Mouse (Mus musculus) neural tube, embryonic 11.5 days (tissue): ENCODE data around the gene Gorab. TPM values are rescaled to one million over a fixed set of nuclear protein-coding genes. Genes with fewer than 3 reads are reported as not detected.

Source experiments
- ATAC-seq: fragments of 200-750 bp; cut with Nextera tagmentation; 2 replicates; pipeline ENCODE4 v1.8.0; 2017; ENCODE audit warnings: moderate number of reproducible peaks, mild to moderate bottlenecking, moderate TSS enrichment, moderate library complexity; ENCODE audit not compliant: insufficient read depth, low FRiP score, low TSS enrichment
- DNase-seq: peaks from one replicate; pipeline ENCODE4 v3.0.0-alpha.2; 2015; ENCODE audit warnings: low spot score
- H3K27ac ChIP-seq: fragments of 300-500 bp; sonication (generic); 2 replicates; pipeline ENCODE4 v1.5.1; 2014; ENCODE audit warnings: low read depth, mild to moderate bottlenecking, low read length
- H3K27me3 ChIP-seq: fragments of 300-500 bp; sonication (generic); 2 replicates; pipeline ENCODE4 v1.6.1; 2014; ENCODE audit warnings: mild to moderate bottlenecking, low read length, mixed read lengths; ENCODE audit not compliant: control insufficient read depth, insufficient read depth
- H3K36me3 ChIP-seq: fragments of 300-500 bp; sonication (generic); 2 replicates; pipeline ENCODE4 v1.6.1; 2014; ENCODE audit warnings: mild to moderate bottlenecking, low read length, moderate library complexity, mixed read lengths; ENCODE audit not compliant: control insufficient read depth, insufficient read depth
- H3K4me1 ChIP-seq: fragments of 300-500 bp; sonication (generic); 2 replicates; pipeline ENCODE4 v1.6.1; 2014; ENCODE audit warnings: low read length, mixed read lengths; ENCODE audit not compliant: control insufficient read depth, insufficient read depth
- H3K4me2 ChIP-seq: fragments of 300-500 bp; sonication (generic); 2 replicates; pipeline ENCODE4 v1.6.1; 2014; ENCODE audit warnings: low read depth, mild to moderate bottlenecking, moderate library complexity
- H3K4me3 ChIP-seq: fragments of 300-500 bp; sonication (generic); 2 replicates; pipeline ENCODE4 v1.5.1; 2014; ENCODE audit warnings: low read depth, low read length
- H3K9ac ChIP-seq: fragments of 300-500 bp; sonication (generic); 2 replicates; pipeline ENCODE4 v1.6.1; 2014; ENCODE audit warnings: mild to moderate bottlenecking, low read length
- H3K9me3 ChIP-seq: fragments of 300-500 bp; sonication (generic); 2 replicates; pipeline ENCODE4 v1.6.1; 2016; ENCODE audit warnings: low read length; ENCODE audit not compliant: control insufficient read depth
- WGBS: fragments of 180-500 bp; shearing (Covaris S2); extraction: QIAGEN DNeasy Blood & Tissue Kit; methylation state at CpG from one replicate; pipeline ENCODE4 v1.1.7; 2014; 5-methylcytosine and 5-hydroxymethylcytosine counted together
- polyA plus RNA-seq: library from polyadenylated mRNA; unstranded; fragments of >200 nt; fragmentation: Nextera tagmentation; extraction: Ambion mirVana; gene quantifications from 2 replicates; pipeline ENCODE4 v1.2.1, GENCODE M21; 2014

Gene Gorab
- polyA plus RNA-seq, 1 experiment from 2014 or later: 28.3 TPM

GRCm38 (mm10) chr1:163362202-163362601 is 41.3 kb downstream of the Gorab start:
- Histone ChIP-seq H3K9me3 (no peaks in the 10 kb centered on the region), H3K4me1 (no peaks in the 10 kb centered on the region), H3K9ac (no peak overlapping the region), H3K36me3 (no peaks in the 10 kb centered on the region), H3K27me3 (no peaks in the 10 kb centered on the region), H3K4me2 (no peak overlapping the region), H3K27ac (no peak overlapping the region), H3K4me3 (no peak overlapping the region)
- ATAC-seq (no peak), DNase-seq (no peak)
- WGBS: 81% methylated on average over 8 of the region's 8 CpGs

GRCm38 (mm10) chr1:163361376-163361775 is 42.1 kb downstream of the Gorab start:
- H3K9me3 ChIP-seq: no peaks in the 10 kb centered on the region
- no peak overlapping the region for H3K9ac ChIP-seq
- no peak overlapping the region for H3K4me3 ChIP-seq
- H3K4me2 ChIP-seq: no peak overlapping the region
- WGBS: 87% methylated on average over 5 of the region's 5 CpGs
- no peaks in the 10 kb centered on the region for H3K27me3 ChIP-seq
- ATAC-seq (no peak), DNase-seq (no peak)
- no peaks in the 10 kb centered on the region for H3K36me3 ChIP-seq
- H3K27ac ChIP-seq: no peak overlapping the region
- H3K4me1 ChIP-seq: no peaks in the 10 kb centered on the region

GRCm38 (mm10) chr1:163360796-163361195 is 42.7 kb downstream of the Gorab start:
- no peaks in the 10 kb centered on the region for H3K9me3 ChIP-seq
- no peak overlapping the region for H3K9ac ChIP-seq
- no peaks in the 10 kb centered on the region for H3K36me3 ChIP-seq
- H3K4me2 ChIP-seq: no peak overlapping the region
- H3K4me1 ChIP-seq: no peaks in the 10 kb centered on the region
- H3K4me3 ChIP-seq: no peak overlapping the region
- DNase-seq (no peak), ATAC-seq (no peak)
- no peaks in the 10 kb centered on the region for H3K27me3 ChIP-seq
- no peak overlapping the region for H3K27ac ChIP-seq
- 71% methylated on average over 6 of the region's 6 CpGs for WGBS

GRCm38 (mm10) chr1:163359521-163359920 is 43.9 kb downstream of the Gorab start:
- H3K27ac ChIP-seq: no peak overlapping the region

GRCm38 (mm10) chr1:163358165-163358564 is 45.3 kb downstream of the Gorab start:
- WGBS: 67% methylated on average over 7 of the region's 7 CpGs
- ATAC-seq (no peak), DNase-seq (no peak)
- Histone ChIP-seq H3K4me3 (no peak overlapping the region), H3K9me3 (no peaks in the 10 kb centered on the region), H3K36me3 (no peaks in the 10 kb centered on the region), H3K9ac (no peak overlapping the region), H3K4me1 (no peaks in the 10 kb centered on the region), H3K27me3 (no peaks in the 10 kb centered on the region), H3K4me2 (no peak overlapping the region), H3K27ac (no peak overlapping the region)

More at GRCm38 (mm10) chr1:163359521-163359920, 43.9 kb downstream of the Gorab start:
- no peak for DNase-seq
- H3K36me3 ChIP-seq: no peaks in the 10 kb centered on the region
- H3K9ac ChIP-seq: no peak overlapping the region
- H3K9me3 ChIP-seq: no peaks in the 10 kb centered on the region
- no peaks in the 10 kb centered on the region for H3K27me3 ChIP-seq
- no peak overlapping the region for H3K4me3 ChIP-seq
- H3K4me1 ChIP-seq: no peaks in the 10 kb centered on the region
- no peak for ATAC-seq
- no peak overlapping the region for H3K4me2 ChIP-seq
- 98% methylated on average over 3 of the region's 3 CpGs for WGBS

- H3K4me1 ChIP-seq: no peaks in the 10 kb centered on the region
- H3K27me3 ChIP-seq: no peaks in the 10 kb centered on the region
- no peak overlapping the region for H3K4me3 ChIP-seq
- H3K9ac ChIP-seq: no peak overlapping the region
- ATAC-seq: no peak
- no peaks in the 10 kb centered on the region for H3K36me3 ChIP-seq
- H3K9me3 ChIP-seq: no peaks in the 10 kb centered on the region
- no peak overlapping the region for H3K27ac ChIP-seq
- DNase-seq: no peak
- 65% methylated on average over 6 of the region's 6 CpGs for WGBS
- H3K4me2 ChIP-seq: no peak overlapping the region
These were observed 45.7 kb downstream of the Gorab start for GRCm38 (mm10) chr1:163357733-163358132.

GRCm38 (mm10) chr1:163356167-163356566 is 47.3 kb downstream of the Gorab start:
- no peaks in the 10 kb centered on the region for H3K36me3 ChIP-seq

GRCm38 (mm10) chr1:163355626-163356156 is 47.8 kb downstream of the Gorab start:
- WGBS: 19% methylated on average over 3 of the region's 3 CpGs
- ATAC-seq: no peak
- no peak overlapping the region for H3K27ac ChIP-seq
- H3K9ac ChIP-seq: no peak overlapping the region
- no peaks in the 10 kb centered on the region for H3K4me1 ChIP-seq
- H3K4me2 ChIP-seq: no peak overlapping the region
- no peaks in the 10 kb centered on the region for H3K9me3 ChIP-seq
- H3K4me3 ChIP-seq: no peak overlapping the region
- DNase-seq: no peak
- H3K36me3 ChIP-seq: no peaks in the 10 kb centered on the region
- H3K27me3 ChIP-seq: no peaks in the 10 kb centered on the region

More at GRCm38 (mm10) chr1:163356167-163356566, 47.3 kb downstream of the Gorab start:
- Histone ChIP-seq H3K4me2 (no peak overlapping the region), H3K27ac (no peak overlapping the region), H3K9me3 (no peaks in the 10 kb centered on the region), H3K9ac (no peak overlapping the region), H3K4me3 (no peak overlapping the region), H3K27me3 (no peaks in the 10 kb centered on the region), H3K4me1 (no peaks in the 10 kb centered on the region)
- no peak for ATAC-seq
- WGBS: 55% methylated on average over 4 of the region's 4 CpGs
- no peak for DNase-seq

GRCm38 (mm10) chr1:163350988-163351387 is 52.5 kb downstream of the Gorab start:
- no peaks in the 10 kb centered on the region for H3K9me3 ChIP-seq
- H3K9ac ChIP-seq: no peak overlapping the region
- H3K4me2 ChIP-seq: no peak overlapping the region
- no peaks in the 10 kb centered on the region for H3K36me3 ChIP-seq
- no peaks in the 10 kb centered on the region for H3K4me1 ChIP-seq
- DNase-seq (no peak), ATAC-seq (no peak)
- no peak overlapping the region for H3K4me3 ChIP-seq
- H3K27me3 ChIP-seq: no peaks in the 10 kb centered on the region
- no peak overlapping the region for H3K27ac ChIP-seq
- WGBS: 93% methylated on average over 3 of the region's 3 CpGs
